Mouse (Mus musculus) E14TG2a.4 (cell line): Measurements from ENCODE around the gene Lemd2.

ENCODE experiments used
- H3K27me3 ChIP-seq: 2 replicates; pipeline ENCODE4 v1.6.1; 2014; ENCODE audit warnings: low read length, control low read depth; ENCODE audit not compliant: insufficient read depth
- H3K36me3 ChIP-seq: 2 replicates; pipeline ENCODE4 v1.6.1; 2014; ENCODE audit warnings: low read length, control low read depth; ENCODE audit not compliant: insufficient read depth
- H3K4me1 ChIP-seq: replicated peaks from 2 replicates; pipeline ENCODE4 v1.6.1; 2014; ENCODE audit warnings: low read depth, low read length, control low read depth
- H3K4me3 ChIP-seq: replicated peaks from 2 replicates; pipeline ENCODE4 v1.5.1; 2014; ENCODE audit warnings: mild to moderate bottlenecking, low read length
- H3K9me3 ChIP-seq: 2 replicates; pipeline ENCODE4 v1.6.1; 2014; ENCODE audit warnings: low read length, control low read depth
- CTCF ChIP-seq: conservative IDR thresholded peaks from 2 replicates; pipeline ENCODE4 v1.5.1; 2014; ENCODE audit warnings: low read length
- NANOG ChIP-seq: IDR thresholded peaks from 2 replicates; pipeline ENCODE4 v1.6.1; 2014; ENCODE audit warnings: borderline replicate concordance, low read length, mixed read lengths
- POU5F1 ChIP-seq: IDR thresholded peaks from 2 replicates; pipeline ENCODE4 v1.6.1; 2014; ENCODE audit warnings: low read length, borderline replicate concordance

Gene Lemd2

DNA sequence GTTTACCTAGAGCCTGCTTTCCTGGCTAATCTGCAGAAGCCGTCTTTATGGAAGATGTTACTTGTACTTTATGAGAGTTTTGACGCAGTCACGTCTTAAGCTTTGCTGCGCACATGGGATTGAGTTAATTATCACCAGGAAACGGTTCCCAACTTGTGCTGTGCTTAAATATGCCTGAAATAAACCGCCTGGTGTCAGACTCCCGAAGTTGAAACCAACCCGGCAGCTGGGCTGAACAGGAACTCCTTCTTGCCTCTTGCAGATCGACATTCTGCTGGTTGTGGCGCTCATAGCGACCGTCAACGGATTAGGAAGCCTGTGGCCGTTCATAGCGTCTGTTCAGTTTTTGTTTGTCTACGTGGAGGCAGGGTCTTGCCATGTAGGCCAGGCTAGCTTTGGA lies 17.3 kb upstream of the Lemd2 start:
- no peaks in the 10 kb centered on the region for H3K27me3 ChIP-seq
- no peak overlapping the region for H3K4me3 ChIP-seq
- no peak for TF ChIP-seq CTCF
- no peaks in the 10 kb centered on the region for H3K36me3 ChIP-seq
- H3K4me1 ChIP-seq = peaks cover 36% of the 10 kb centered on the region
- H3K9me3 ChIP-seq = peaks cover 19% of the 10 kb centered on the region

DNA sequence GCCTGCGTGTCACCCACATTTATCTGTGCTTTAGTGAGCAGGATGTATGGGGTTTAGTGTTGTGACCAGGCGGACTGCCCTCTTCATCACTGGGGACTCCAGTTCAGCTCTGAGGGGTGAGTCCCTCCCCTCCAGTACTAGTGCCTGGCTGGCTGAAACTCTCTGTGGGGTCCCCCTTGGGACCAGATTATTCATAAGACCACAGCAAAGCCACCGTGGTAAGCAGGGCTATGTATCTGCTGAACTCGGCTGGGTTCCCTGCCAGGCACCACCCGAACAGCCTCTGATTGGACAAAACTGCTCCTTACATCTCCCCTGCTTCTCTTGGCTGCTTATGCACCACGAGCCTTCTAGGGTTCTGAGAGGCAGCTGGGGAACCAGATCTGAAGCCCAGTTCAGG lies 14.6 kb upstream of the Lemd2 start:
- H3K9me3 ChIP-seq = peaks cover 27% of the 10 kb centered on the region
- H3K36me3 ChIP-seq = no peaks in the 10 kb centered on the region
- peaks cover 42% of the 10 kb centered on the region for H3K4me1 ChIP-seq
- H3K4me3 ChIP-seq = no peak overlapping the region
- TF ChIP-seq POU5F1 = no peak
- no peak for TF ChIP-seq CTCF
- no peak for TF ChIP-seq NANOG
- no peaks in the 10 kb centered on the region for H3K27me3 ChIP-seq

DNA sequence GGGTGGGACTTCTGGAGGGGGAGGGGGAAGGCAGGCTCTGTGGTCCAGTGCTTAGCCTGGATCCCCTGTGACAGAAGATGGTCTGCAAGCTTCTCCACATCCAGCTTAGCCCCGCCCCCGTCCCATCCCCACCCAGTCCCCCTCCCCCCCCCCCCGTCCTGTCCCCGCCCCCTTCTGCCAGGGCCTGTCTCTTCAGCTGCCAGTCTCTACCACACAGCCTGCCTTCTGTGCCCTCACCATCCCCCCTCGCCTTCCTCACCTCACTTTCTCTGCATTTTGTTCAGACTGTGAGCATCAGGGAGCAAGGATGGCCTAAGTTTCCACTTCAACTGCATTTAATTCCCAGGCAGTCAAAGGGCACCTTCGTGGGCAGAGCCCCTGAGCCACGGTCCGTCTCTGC lies 14.1 kb upstream of the Lemd2 start:
- H3K9me3 ChIP-seq = peaks cover 27% of the 10 kb centered on the region
- no peaks in the 10 kb centered on the region for H3K27me3 ChIP-seq
- H3K36me3 ChIP-seq = no peaks in the 10 kb centered on the region
- no peak for TF ChIP-seq CTCF
- no peak for TF ChIP-seq POU5F1
- no peak for TF ChIP-seq NANOG
- H3K4me3 ChIP-seq = no peak overlapping the region
- H3K4me1 ChIP-seq = peaks cover 48% of the 10 kb centered on the region

DNA sequence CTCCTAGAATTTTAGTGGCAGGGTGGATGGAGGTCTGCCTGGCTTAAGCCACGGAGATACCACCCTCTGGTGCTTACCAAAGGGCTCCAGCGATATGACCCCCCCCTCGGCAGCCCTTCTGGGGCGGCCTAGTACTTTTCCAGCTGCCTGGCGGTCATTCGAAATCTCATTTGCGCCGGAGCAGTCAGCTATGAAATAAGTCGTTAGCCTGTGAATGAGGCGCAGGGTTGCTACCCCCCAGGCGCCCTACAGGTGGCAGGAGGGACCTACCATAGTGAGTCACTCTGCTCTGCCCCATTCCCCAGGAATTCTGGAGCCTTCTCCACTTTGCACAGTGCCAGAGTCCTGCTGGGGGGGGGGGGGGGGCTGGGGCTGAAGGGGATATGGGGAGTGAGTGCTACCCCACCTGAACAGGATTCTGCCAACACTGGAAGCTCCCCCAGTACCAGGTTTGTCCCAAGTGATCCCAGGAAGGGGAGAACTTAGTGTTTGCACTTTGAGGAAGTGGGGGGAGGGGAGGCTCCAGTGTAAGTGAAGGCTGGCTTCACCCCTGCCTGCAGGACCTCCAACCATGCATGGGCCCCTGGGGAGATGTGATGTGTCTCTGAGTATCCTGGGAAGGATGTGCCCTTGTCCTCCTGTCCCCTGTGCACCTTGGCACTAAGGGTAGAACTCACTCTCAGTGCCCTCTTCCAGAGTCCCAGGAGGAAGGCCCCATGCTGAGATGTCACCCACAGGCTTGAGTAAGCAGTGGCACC lies 8.7 kb upstream of the Lemd2 start:
- Histone ChIP-seq H3K9me3 (peaks cover 19% of the 10 kb centered on the region), H3K4me3 (0 out of 2 replicates have a peak overlapping the region, but pooled peaks have one; percentile 29), H3K36me3 (no peaks in the 10 kb centered on the region), H3K27me3 (no peaks in the 10 kb centered on the region), H3K4me1 (peaks cover 56% of the 10 kb centered on the region)
- TF ChIP-seq CTCF (peak; percentile 43), NANOG (no peak)

DNA sequence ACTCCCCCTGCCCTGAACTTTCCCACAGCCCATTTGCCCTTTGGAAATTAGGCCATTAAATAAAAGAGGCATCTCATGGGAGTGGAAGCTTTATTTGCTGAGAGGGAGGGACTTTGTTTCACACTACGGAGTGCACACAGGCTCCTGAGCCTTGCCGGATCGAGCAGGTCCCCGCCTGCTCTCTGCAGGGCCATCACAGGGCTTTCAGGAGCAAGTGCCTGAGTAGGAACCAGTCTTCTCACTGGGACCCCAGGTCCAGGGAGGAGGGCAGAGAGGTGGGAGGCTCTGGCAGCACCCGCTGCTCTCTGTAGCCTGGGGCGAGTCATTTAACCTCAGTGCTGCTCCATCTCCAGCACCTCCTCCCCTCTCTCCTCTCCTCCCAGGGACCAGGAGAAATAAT lies 7.7 kb upstream of the Lemd2 start:
- no peaks in the 10 kb centered on the region for H3K27me3 ChIP-seq
- TF ChIP-seq CTCF (no peak), POU5F1 (no peak), NANOG (no peak)
- H3K4me1 ChIP-seq = peaks cover 55% of the 10 kb centered on the region
- no peaks in the 10 kb centered on the region for H3K36me3 ChIP-seq
- peaks cover 19% of the 10 kb centered on the region for H3K9me3 ChIP-seq
- no peak overlapping the region for H3K4me3 ChIP-seq

DNA sequence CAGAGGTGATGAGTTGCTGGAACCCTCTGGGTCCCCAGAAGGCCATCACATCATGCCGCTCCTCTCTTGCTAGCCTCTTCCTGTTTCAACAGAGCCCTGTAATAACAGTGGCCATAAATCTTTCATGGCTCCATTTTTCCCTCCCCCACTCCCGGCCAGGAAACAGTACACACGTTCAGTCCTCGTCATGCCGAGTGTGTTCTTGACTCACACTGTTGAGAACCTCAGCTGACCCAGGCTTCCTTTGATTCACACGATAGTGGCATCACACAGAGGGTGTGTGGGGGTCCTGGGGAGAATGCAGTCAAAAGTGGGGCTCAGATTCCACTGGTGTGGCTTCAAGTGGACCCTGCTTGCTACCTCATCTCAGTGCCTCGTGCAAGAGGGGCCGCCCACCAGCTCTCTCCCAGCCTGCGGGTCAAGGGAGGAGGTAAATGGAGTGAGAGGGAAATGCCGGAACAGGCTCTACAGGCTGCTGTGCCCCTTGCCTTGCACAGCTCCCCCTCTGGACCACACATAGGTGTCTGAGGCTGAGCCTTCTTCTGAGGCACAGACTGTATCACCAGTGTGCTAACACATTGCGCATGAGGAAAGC lies 2.9 kb upstream of the Lemd2 start:
- no peak overlapping the region for H3K4me3 ChIP-seq
- H3K9me3 ChIP-seq = 0 out of 2 replicates have a peak, but pooled peaks cover 8% of the 10 kb centered on the region
- TF ChIP-seq NANOG = no peak
- no peak for TF ChIP-seq POU5F1
- no peak for TF ChIP-seq CTCF
- H3K4me1 ChIP-seq = peaks cover 63% of the 10 kb centered on the region
- no peaks in the 10 kb centered on the region; the same call in 1 of the 2 replicates for H3K36me3 ChIP-seq
- no peaks in the 10 kb centered on the region for H3K27me3 ChIP-seq

DNA sequence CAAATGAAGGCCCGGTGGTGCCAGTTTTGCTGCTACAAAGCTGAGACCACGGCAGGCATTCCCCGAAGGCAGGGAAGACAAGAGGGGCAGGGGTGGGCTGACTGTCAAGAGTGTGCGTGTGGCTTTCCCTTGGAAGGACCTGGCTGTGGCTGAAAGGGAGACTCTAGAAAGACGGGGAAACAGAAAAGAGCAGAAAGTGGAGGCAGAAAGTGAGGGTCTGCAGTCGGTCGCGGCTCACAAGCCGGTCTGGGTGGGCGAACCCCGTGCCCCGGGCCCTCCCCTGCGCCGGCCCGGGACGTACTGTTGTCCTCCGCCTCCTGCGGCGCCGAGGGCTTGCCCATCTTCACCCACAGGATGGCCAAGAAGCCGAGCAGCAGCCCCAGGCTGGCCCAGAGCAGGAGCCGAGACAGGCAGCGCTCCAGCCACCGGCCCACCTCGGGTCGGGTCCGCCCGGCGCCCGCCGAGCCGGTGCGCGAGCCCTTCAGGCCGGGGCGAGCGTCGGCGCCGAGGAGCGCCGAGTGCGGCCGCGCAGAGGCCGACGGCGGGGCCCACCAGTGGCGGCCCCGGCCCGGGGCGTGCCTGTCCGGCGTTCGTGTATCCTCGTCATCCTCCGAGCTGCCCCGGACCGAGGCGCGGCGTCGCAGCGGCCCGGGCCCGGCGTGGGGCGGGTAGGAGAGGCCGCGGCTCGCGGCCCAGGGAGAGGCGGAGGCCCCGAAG lies 753 bp downstream of the Lemd2 start:
- no peaks in the 10 kb centered on the region for H3K9me3 ChIP-seq
- peak overlapping the region; percentile 83 for H3K4me3 ChIP-seq
- TF ChIP-seq CTCF (no peak), NANOG (no peak), POU5F1 (no peak)
- H3K36me3 ChIP-seq = peaks cover 28% of the 10 kb centered on the region
- peaks cover 75% of the 10 kb centered on the region for H3K4me1 ChIP-seq
- H3K27me3 ChIP-seq = no peaks in the 10 kb centered on the region

DNA sequence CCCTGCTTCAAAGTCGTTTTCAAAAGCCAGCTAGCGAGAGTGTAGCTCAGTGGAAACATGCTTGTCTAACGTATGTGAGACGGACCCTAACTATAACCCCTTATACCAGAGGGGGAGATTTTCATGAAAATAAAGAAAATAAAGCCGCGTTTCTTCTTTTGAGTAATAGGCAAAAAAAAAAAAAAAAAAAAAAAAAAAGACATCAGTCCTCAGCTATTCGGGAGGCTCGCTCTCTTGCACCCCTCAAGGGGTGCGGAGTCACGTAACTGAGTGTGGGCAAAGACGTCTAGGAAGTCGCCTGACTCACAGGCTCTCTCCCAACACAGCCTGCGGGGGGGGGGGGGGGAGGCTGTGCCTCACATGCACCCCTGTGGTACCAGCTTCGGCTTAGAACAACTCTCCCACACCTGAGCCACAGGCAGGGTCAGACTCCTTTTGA lies 1.3 kb downstream of the Lemd2 start:
- Histone ChIP-seq H3K9me3 (no peaks in the 10 kb centered on the region), H3K4me3 (peak overlapping the region; percentile 83), H3K27me3 (no peaks in the 10 kb centered on the region), H3K36me3 (peaks cover 33% of the 10 kb centered on the region), H3K4me1 (peaks cover 75% of the 10 kb centered on the region)
- TF ChIP-seq POU5F1 = no peak
- TF ChIP-seq CTCF = no peak
- no peak for TF ChIP-seq NANOG
